Mouse (Mus musculus) left cerebral cortex, postnatal 36 days (tissue): ENCODE data around the gene Ankef1. TPM values are rescaled to one million over a fixed set of nuclear protein-coding genes. Genes with fewer than 3 reads are reported as not detected.

Experiments used
- DNase-seq, 2 experiments: peaks; one replicate each; pipeline ENCODE4 v3.0.0; 2021 to 2022; ENCODE audit warnings: low spot score in 2 of 2, mixed read lengths in 1 of 2
- intact Hi-C: fragments of 180-260 bp; cut with DNase I; formaldehyde crosslinking; loops from one replicate; pipeline ENCODE4 v1.15.1; 2025
- total RNA-seq, 2 experiments: library from RNA; stranded (reverse); gene quantifications; 2 replicates each; pipeline ENCODE4 v1.2.3; 2021

Gene Ankef1
- total RNA-seq, result 1 to 10 TPM; 1.3 to 1.7 TPM

DNA sequence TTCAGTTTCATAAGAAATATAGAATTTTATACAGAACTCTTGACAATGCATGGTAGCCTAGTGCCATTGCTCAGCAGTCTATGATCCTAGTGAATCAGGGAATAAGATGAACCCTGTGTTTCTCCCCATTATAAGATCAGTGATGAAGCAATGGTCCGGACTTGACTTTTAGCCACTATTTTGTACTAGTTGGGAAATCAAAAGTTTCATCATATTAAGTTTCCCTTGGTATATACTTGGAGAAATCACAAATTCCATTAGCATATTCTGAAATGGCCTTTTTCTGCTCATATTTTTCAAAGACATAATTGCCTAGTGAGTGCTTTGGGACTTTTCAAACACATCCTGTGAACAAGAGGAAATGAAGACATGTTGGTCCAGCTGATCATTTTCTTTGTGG lies at the start of gene Ankef1:
TSS of gene Ankef1 (plus strand) at position 260 of the 400 bp plus-strand sequence.
- no peak for DNase-seq
- intact Hi-C loops, result no loop called here

DNA sequence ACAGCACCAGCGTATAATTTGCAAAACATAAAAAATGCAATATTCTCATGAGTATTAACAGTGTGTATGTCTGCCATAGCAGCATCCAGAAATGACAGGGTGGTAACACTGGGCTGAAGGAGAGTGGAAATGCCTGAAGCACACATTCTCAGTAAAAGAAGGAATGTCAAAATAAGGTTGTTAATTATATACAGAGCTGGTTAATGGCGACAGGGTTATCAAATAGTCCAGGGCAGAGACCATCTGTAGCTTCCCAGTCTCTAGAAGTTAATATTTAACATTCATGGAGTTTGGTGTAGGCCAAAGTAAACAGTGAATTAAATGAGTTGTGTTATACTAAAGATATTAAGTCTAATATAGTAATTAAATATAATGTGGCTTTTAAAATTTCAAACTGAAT lies 45.2 kb upstream of the Ankef1 start:
- no peak for DNase-seq
- intact Hi-C loops, result no loop called here

DNA sequence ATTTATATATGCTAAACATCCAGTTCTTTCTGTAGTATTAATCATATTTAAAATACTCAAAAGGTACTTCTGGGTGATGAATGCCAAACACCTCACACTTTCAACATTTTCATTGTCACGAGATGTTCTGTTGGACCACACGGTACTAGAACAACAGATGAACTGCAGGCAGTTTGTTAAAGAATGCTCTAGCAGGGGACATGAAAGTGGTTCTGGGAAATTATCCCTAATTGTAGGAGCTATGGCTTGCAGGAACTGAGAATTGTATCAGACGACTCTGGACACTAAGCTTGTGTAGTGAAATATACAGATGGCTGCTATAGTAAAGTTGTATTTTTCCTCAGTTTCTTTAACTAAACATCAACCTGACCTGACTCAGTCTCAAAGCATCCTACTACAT lies 44.8 kb upstream of the Ankef1 start:
- intact Hi-C loops, result no loop called here
- no peak for DNase-seq

DNA sequence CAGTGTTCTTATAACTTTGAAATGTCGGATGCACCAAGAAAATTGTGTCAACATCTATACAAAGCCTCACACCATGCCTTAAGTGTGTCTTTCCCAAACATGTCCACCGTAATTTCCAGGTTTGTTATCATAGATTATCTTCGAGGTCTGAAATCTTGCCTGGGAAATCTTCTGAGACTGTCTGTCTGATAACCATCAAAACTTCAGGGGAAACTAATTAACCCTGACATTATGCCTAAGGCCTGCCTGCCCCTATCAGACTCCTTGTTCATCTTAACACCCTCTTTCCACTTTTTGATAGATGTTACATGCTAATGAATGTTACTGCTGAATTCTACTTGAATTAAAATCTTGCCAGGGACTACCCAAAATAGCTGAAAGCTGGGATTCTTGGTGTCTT lies 24.1 kb upstream of the Ankef1 start:
- no peak for DNase-seq
- intact Hi-C loops, result no loop called here

DNA sequence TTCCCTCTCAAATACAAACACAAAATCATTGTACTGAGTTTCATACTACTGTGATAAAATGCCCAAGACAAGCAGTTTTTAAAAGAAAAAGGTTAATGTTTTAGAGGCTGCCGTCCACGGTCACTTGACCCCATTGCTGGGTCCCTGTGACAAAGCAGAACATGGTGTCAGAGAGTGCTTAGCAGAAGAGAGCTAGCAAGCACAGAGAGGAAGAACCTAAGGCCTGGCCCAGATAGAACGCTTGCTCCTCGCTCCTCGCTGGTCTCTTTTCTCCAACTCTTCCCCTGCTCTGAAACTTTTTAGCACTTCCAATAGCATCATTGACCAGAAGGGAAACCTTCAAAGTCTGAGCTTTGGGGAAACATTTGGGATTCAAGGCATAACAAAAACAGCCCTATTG lies 19.4 kb upstream of the Ankef1 start:
- intact Hi-C loops, result loop anchor here (10.0 kb wide), 2 partner anchors 353 to 1463 kb away; no protein-coding TSS in a partner anchor
- no peak for DNase-seq

DNA sequence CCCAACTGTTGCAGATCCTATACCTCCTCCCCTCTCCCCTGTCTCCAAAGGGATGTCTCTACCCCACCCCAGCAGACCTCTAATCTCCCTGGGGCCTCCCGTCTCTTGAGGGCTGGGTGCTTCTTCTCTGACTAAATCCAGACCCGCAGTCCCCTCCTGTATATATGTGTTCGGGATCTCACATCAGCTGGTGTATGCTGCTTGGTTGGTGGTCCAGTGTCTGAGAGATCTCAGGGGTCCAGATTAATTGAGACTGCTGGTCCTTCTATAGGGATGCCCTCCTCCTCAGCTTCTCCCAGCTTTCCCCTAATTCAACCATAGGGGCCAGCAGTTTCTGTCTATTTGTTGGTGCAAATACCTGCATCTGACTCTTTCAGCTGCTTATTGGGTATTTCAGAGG lies 18.7 kb upstream of the Ankef1 start:
- DNase-seq, result no peak
- intact Hi-C loops, result loop anchor here (10.0 kb wide), 2 partner anchors 352 to 1462 kb away; no protein-coding TSS in a partner anchor

DNA sequence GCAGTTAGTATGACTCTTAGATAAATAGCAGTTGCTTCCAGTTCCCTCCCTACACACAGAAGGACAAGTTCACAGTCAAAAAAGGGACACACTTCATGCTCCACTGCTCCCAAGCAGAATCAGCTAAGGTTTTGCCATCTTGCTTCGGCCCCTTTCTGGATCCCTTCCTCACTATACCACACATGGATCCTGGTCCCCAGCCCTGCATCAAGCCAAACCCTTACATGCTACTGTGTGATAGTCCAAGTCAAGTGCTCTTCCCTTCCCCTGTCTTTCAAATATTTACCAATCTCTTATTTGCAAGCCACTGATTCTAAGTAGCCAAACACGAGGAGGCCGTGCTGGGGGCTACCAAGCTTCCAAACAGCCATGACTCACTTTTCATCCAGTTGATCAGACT lies 16.8 kb upstream of the Ankef1 start:
- no peak for DNase-seq
- intact Hi-C loops, result loop anchor here (2.0 to 10.0 kb wide), 4 partner anchors 112 to 1460 kb away; partner anchors contain the start of gene Snap25

DNA sequence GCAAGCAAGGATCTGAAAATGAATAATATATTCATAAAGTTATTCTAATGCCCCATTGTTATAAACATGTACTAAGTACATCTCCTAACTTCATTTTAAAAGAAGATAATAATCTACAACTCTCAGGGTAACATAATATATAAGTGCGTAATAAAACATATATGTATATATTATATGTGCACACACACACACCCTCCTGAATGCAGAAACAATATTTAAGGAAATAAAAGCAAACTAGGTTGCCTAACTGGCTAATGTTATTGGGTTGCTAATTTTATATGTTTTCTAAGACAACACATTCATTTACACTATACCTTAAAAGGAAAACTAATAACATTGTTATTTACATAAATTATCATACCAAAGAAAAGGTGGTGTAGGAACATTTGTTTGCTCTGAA lies 16.3 kb upstream of the Ankef1 start:
- DNase-seq, result no peak
- intact Hi-C loops, result loop anchor here (2.0 to 10.0 kb wide), 4 partner anchors 111 to 1459 kb away; partner anchors contain the start of gene Snap25

DNA sequence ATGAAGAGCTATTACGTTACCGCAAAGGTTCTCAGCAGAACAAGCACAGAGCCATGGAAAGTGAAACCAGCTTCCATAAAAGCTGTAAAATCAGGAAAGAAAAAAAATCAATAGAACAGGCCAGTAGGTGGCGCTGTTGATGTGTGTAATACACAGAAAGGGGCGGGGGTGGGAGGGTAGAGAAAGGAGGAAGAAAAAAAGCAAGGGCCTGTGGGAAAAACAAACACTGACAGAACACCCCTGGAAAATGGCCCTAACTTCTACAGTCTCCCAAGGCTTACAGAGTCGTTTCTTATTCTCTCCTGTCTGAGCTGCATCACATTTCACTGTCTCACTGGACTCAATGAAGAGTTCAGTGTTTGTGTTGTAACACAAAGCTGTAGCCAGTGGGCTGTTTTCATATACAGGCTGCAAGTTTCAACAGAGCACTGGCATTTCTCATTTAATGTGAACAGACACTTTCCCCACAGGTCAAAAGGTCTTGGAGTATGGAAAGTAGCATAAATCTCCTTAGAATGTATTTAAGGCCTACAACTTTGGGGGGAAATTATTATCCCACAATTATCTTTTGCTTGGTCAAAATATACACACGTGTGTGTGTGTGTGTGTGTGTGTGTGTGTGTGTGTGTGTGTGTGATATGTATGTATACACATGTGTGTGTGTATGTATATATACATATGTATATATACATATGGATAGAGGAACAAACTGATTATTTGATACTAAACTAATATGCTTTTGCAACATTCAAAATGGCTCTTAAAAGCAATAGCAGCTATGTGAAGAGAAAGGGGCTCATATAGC lies 15.7 kb upstream of the Ankef1 start:
- intact Hi-C loops, result loop anchor here (2.0 to 10.0 kb wide), 5 partner anchors 111 to 1459 kb away; partner anchors contain the start of gene Snap25
- peak; percentile 31 to 46 for DNase-seq

DNA sequence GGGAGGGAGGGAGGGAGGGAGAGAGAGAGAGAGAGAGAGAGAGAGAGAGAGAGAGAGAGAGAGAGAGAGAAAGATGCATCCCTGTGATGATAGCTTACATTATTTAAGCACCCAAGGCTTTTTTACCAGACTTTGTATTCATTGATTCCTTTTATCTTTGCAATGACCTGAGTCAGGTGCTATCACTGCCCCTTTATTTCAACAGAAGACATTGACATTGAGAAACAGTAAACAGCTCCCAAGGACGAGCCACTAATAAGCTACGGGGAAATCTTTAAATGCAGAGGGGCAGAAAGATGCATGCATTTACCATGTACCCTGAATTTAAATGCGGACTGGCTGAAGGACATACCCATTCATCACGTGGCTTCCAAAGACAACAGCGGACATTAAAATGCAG lies 14.7 kb upstream of the Ankef1 start:
- intact Hi-C loops, result loop anchor here (2.0 to 10.0 kb wide), 4 partner anchors 225 to 1458 kb away; partner anchors contain the start of gene Snap25
- DNase-seq, result no peak

DNA sequence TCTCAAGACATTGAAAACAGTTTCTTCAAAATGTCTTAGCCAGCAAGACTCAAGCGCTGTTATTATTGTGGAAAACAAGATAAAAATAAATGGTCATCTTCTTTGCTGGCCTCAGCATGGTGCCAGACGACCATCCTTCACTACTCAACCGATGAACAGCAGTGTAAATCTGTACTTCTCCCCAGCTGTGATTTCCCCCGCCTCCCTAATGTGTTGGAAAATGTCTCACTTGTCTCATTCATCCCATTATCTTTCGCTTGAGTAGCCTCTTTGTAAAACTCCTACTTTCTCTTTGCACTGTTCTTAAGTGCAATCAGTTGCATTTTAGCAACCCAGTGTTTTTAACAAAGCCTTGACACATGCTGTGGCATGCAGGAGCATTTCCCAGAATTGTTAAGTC lies 9.4 kb downstream of the Ankef1 start:
- intact Hi-C loops, result no loop called here
- DNase-seq, result no peak

DNA sequence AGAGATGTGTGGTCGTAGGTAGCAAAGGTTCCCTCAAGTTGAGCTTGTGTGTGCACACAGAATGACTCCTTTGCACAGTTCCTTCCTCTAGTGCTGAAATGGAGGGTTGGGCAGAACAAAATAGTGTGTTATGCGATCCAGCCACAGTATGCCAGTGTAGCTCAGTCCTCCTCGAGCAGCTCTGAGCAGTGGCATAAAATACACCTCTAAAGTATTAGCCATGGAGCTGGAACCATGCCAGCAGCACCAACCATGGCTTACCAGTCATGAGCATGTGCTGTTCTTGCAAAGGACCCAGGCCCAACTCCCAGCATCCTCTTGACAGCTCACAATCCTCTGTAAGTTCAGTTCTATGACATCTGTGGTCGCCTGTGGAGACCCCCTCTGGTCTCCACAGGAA lies 10.0 kb downstream of the Ankef1 start:
- no peak for DNase-seq
- intact Hi-C loops, result no loop called here

DNA sequence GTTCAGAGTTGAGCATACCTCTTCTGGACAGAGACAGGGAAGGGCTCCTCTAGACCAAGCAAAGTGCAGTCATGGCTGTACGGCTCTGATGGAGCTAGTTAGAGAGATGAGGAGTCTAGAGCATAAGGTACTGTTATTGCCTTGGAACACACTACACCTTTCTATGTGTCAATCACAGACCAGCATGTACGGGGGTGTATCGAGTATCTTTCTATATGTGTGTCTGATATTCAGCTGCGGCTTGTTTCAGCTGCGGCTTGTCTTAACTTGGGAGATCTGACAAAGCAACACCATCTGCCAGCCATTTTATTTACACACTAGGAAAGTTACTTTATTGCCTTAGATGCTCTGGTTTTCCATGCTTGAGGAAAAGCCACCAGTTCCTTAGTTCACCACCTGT lies 11.1 kb downstream of the Ankef1 start:
- DNase-seq, result peak in 1 of 2 experiments; percentile 19
- intact Hi-C loops, result no loop called here

DNA sequence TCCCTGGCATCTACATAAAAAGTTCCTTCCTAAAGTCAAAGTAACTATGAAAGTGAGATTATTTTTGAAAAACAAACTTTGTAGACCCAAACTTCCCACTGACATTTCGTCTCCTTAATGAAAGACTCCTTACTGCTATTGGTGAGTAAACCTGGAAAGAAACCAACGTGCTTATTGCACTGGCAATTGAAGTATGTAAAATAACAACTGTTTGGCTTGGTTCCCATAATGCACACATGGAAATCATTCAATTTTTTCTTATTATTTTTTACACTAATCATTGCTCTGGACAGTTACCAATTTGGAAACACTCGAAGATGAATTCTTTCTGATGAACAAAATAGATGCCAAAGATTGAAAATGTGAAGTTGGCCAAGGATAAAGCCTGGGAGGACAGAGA lies 12.1 kb downstream of the Ankef1 start:
- DNase-seq, result no peak
- intact Hi-C loops, result no loop called here

DNA sequence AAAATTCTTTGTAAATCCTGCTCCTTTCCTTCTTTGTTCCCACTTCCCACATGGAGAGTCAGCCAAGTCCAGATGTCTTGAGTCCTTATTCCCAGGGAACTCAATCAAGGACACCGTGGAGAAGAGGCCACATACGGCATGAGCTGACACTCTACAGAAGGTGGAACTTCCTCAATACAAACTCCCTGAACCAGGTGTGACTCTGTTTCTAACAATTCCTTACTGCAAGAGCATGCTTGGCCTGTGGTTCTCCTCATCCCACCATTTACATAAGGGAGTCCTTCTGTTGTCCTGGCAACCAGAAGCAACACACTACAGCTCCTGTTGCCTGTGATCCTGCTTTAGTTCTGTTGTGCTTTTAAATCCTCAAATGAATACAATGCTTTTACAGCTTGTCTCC lies 13.8 kb downstream of the Ankef1 start:
- peak; percentile 23 to 35 for DNase-seq
- intact Hi-C loops, result no loop called here

DNA sequence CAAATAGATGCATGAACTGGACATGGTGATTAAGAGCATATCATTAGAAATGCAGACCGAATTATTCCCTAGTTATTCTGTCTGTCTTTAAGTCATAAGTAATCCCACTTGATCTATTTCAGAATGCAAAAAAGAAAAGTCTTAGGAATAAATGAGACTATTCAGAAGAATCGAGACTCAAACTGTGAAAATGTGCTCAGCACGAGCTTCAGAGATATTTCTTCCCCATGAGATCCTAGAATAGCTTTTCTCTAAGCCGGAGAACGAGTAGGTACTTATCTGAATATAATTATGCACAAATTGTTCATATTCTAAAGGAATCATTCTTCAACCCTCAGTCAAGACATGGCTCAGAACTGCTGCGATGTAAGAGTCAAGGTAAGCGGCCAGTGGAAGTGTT lies 27.2 kb downstream of the Ankef1 start:
- intact Hi-C loops, result no loop called here
- no peak for DNase-seq

DNA sequence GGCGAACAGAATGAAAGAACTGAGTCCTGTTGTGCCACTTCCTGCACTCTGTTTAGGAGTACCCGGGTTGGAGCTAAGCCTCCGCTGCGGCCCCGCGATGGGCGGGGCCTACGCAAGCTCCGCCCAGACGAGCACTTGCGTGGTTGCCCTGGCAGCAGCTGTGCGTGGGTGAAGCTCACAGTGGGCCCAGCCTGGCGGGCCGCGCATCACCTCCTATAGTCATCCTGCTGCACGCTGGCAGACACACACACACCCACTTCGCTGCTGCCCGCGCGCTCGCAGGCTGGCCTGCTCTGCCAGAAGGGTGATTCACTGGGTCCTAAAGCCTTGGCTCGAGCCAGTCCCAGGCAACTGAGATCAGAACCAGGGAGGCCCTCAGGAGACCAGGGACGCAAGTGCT lies 30.3 kb downstream of the Ankef1 start:
- intact Hi-C loops, result no loop called here
- DNase-seq, result peak; percentile 86 to 88

DNA sequence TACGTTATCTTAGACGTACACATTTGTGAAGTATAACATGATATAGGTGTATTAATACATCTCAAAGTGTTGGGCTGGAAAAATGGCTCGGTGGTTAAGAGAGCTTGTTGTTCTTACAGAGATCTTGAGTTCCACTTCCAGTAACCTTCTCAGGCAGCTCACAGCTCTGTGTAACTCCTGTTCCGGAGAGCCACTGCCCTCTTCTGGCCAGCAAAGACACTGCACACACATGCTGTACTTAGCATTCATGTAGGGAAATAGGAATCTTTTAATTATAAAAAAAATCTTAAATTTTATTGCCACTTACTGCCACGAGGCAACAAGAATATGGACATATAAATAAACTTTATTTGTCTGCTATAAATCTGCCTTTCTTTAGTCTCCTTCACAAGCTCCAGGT lies 56.3 kb downstream of the Ankef1 start:
- intact Hi-C loops, result no loop called here
- no peak for DNase-seq

DNA sequence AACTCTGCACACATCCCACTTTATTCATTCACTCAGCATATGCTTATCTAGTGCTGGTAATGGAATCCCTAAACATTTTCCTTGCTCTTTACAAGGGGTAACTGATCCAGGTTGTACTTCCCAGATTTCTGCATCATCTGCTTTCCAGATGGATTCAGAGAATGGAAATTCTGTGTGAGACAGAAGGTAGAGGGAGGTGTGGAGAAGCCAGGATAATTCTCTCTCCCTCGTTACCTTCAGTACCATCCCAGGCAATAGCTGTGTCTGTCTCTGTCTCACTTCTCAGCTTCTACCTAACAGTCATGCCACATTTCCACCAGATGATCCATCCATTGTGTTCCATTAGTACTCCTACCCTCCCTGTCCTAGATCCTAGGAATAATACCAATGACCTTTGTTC lies 60.6 kb downstream of the Ankef1 start:
- no peak for DNase-seq
- intact Hi-C loops, result no loop called here

DNA sequence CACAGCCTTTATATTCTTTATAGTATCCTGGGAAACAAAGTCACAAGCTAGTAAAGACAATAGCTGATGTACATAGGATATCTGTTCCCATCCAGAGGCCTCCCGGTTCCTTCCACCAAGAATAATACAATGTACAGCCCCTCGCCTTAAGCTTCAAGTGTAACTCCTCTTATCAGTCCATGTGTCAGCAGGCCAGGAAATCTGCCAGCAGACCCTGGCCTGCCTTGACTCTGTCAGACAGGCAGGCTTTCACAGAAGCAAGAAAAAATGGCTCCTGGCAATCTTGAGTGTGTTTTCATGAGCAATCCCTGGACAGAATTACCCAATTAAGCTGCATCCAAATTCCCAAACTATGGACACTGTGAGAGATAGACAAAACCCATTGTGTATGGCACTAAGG lies 69.1 kb downstream of the Ankef1 start:
- intact Hi-C loops, result no loop called here
- no peak for DNase-seq

DNA sequence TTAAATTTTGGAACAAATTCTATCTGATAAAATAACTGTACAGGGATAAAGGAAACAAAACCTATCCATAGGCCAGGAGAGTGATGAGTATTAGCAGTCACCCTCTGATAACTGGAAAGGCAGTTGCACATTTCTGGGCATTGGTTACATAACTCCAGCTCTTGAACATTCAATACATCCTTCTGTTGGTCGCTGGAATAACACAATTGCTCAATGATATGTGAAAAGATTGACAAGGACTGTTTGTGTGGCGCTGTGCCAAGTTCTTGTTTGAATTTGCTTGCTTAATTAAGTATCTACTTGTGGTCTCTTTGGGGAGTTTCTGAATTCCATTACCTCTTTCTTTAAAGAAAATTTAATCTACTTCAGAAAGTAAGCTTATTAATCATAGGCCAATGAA lies 81.1 kb downstream of the Ankef1 start:
- intact Hi-C loops, result no loop called here
- DNase-seq, result no peak
